8 mouse cellular contexts compared by ENCODE assay signal in the genomic region with DNA sequence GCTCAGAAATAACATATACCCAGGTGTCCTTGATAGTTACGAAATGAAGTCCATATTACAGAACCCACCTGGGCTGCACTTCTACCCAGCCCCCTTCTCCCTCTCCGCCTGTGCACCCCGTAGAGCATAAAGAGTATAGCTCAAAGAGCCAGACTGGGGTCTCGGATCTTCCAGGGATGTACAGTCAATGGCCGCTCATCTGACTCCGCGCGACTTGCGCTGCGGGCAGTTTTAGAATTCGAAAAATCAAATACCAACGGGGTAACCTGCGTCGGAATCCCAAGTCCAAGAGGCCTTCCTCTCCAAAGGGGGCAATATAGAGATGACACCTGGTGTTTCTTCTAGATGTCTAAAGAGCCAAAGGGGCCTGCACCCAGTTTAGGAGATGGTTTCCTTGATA. TPM values are rescaled to one million over a fixed set of nuclear protein-coding genes. Genes with fewer than 3 reads are reported as not detected.
DNase-seq lines count a peak whose midpoint lies in the region; ATAC-seq and TF ChIP-seq lines count a peak whose summit lies in the region.

No protein-coding gene starts in this region.

- no peaks in the 10 kb centered on the region; the same call in 1 of the 2 replicates for H3K36me3 ChIP-seq in hindbrain, postnatal 0 days (ENCODE audit: insufficient read depth, low read length)
- peaks cover 30% of the 10 kb centered on the region for H3K36me3 ChIP-seq in midbrain, embryonic 12.5 days

- WGBS in hindbrain, postnatal 0 days = 20% methylated on average over 14 of the region's 14 CpGs
- 17% methylated on average over 14 of the region's 14 CpGs for WGBS in midbrain, embryonic 12.5 days

- peak; percentile 32 for DNase-seq in cerebellum, adult 11-12 months
- peak; percentile 6 for DNase-seq in ovary, postnatal 10 days (ENCODE audit: low spot score)
- DNase-seq in ovary, adult 18-20 months (ENCODE audit: low spot score) = no peak
- no peak for DNase-seq in hindbrain, postnatal 0 days (ENCODE audit: low spot score)
- no peak for DNase-seq in c-Kit-positive CD71-positive TER-119-positive erythroid progenitor cells, embryonic 14.5 days (ENCODE audit: low spot score)

- peak overlapping the region; percentile 89 for H3K4me2 ChIP-seq in hindbrain, postnatal 0 days (ENCODE audit: low read depth, low read length)
- H3K4me2 ChIP-seq in midbrain, embryonic 12.5 days (replicated peaks) = peak overlapping the region; percentile 89

- no peak for TF ChIP-seq CTCF in hindbrain, postnatal 0 days (IDR thresholded peaks at IDR 0.05; ENCODE audit: low read depth)

- peaks cover 10% of the 10 kb centered on the region for H3K4me1 ChIP-seq in hindbrain, postnatal 0 days (ENCODE audit: insufficient read depth, low read length)
- peaks cover 19% of the 10 kb centered on the region for H3K4me1 ChIP-seq in midbrain, embryonic 12.5 days

- H3K27me3 ChIP-seq in hindbrain, postnatal 0 days (ENCODE audit: insufficient read depth, low read length) = no peaks in the 10 kb centered on the region
- no peaks in the 10 kb centered on the region for H3K27me3 ChIP-seq in midbrain, embryonic 12.5 days

- ATAC-seq in cerebellum, adult (ENCODE audit: insufficient number of reproducible peaks, low FRiP score, low TSS enrichment) = no peak
- no peak for ATAC-seq in hindbrain, postnatal 0 days
- ATAC-seq in midbrain, embryonic 12.5 days (ENCODE audit: low FRiP score, low read depth) = no peak
- ATAC-seq in granulocyte monocyte progenitor cell, adult 5-6 weeks (replicated peaks; ENCODE audit: poor library complexity, severe bottlenecking) = no peak

- H3K27ac ChIP-seq in hindbrain, postnatal 0 days = peak overlapping the region; percentile 94
- peak overlapping the region; percentile 91 for H3K27ac ChIP-seq in midbrain, embryonic 12.5 days (replicated peaks)

- peak overlapping the region; percentile 89 for H3K9ac ChIP-seq in hindbrain, postnatal 0 days (replicated peaks; ENCODE audit: low read length)
- H3K9ac ChIP-seq in midbrain, embryonic 12.5 days (replicated peaks) = peak overlapping the region; percentile 97

- H3K9me3 ChIP-seq in hindbrain, postnatal 0 days (ENCODE audit: low read length) = no peaks in the 10 kb centered on the region
- no peaks in the 10 kb centered on the region for H3K9me3 ChIP-seq in midbrain, embryonic 12.5 days

- peak overlapping the region; percentile 79 for H3K4me3 ChIP-seq in hindbrain, postnatal 0 days (ENCODE audit: low read length)
- peak overlapping the region; percentile 99 for H3K4me3 ChIP-seq in midbrain, embryonic 12.5 days

RNA-seq across cellular contexts. Expression of a gene that starts 1.0 kb away (rescaled TPM):
- 64.0 and 64.3 TPM in 2 replicates for total RNA-seq in hindbrain, postnatal 0 days (2014; rRNA removed)
- polyA plus RNA-seq in hindbrain, postnatal 0 days (2015; fragmentation: Nextera tagmentation; extraction: Ambion mirVana) = 51.0 and 53.0 TPM in 2 replicates
- polyA plus RNA-seq in midbrain, embryonic 12.5 days (2016; fragmentation: Nextera tagmentation; extraction: Ambion mirVana) = 73.1 and 74.9 TPM in 2 replicates
- total RNA-seq in granulocyte monocyte progenitor cell, adult 5-6 weeks (2014; fragmentation: Nextera tagmentation) = 41.1 and 47.0 TPM in 2 replicates
- total RNA-seq in granulocyte monocyte progenitor cell, adult 5-6 weeks (2017) = 29.1 and 30.0 TPM in 2 replicates

RNA-seq across cellular contexts. Expression of a gene that starts 35.1 kb away (rescaled TPM):
- 31.1 TPM in 2 replicates for total RNA-seq in hindbrain, postnatal 0 days (2014; rRNA removed)
- 54.8 and 57.6 TPM in 2 replicates for polyA plus RNA-seq in hindbrain, postnatal 0 days (2015; fragmentation: Nextera tagmentation; extraction: Ambion mirVana)
- 80.3 and 81.2 TPM in 2 replicates for polyA plus RNA-seq in midbrain, embryonic 12.5 days (2016; fragmentation: Nextera tagmentation; extraction: Ambion mirVana)
- total RNA-seq in granulocyte monocyte progenitor cell, adult 5-6 weeks (2014; fragmentation: Nextera tagmentation) = 16.7 and 35.6 TPM in 2 replicates
- 20.5 and 28.2 TPM in 2 replicates for total RNA-seq in granulocyte monocyte progenitor cell, adult 5-6 weeks (2017)

RNA-seq across cellular contexts. Expression of a gene that starts 38.8 kb away (rescaled TPM):
- total RNA-seq in hindbrain, postnatal 0 days (2014; rRNA removed) = 19.3 and 33.8 TPM in 2 replicates
- 27.2 and 31.0 TPM in 2 replicates for polyA plus RNA-seq in hindbrain, postnatal 0 days (2015; fragmentation: Nextera tagmentation; extraction: Ambion mirVana)
- polyA plus RNA-seq in midbrain, embryonic 12.5 days (2016; fragmentation: Nextera tagmentation; extraction: Ambion mirVana) = 74.8 and 75.5 TPM in 2 replicates
- total RNA-seq in granulocyte monocyte progenitor cell, adult 5-6 weeks (2014; fragmentation: Nextera tagmentation) = 51.8 and 75.7 TPM in 2 replicates
- 19.8 and 28.6 TPM in 2 replicates for total RNA-seq in granulocyte monocyte progenitor cell, adult 5-6 weeks (2017)

Comparison
In these comparisons a context has a peak if more than half of its experiments do, and no peak if none do; other contexts are left out.
1. DNase-seq: peak in cerebellum, adult 11-12 months (single experiment) and ovary, postnatal 10 days (single experiment); none in ovary, adult 18-20 months (single experiment), hindbrain, postnatal 0 days (single experiment) and c-Kit-positive CD71-positive TER-119-positive erythroid progenitor cells, embryonic 14.5 days (single experiment).